In the genomic region with DNA sequence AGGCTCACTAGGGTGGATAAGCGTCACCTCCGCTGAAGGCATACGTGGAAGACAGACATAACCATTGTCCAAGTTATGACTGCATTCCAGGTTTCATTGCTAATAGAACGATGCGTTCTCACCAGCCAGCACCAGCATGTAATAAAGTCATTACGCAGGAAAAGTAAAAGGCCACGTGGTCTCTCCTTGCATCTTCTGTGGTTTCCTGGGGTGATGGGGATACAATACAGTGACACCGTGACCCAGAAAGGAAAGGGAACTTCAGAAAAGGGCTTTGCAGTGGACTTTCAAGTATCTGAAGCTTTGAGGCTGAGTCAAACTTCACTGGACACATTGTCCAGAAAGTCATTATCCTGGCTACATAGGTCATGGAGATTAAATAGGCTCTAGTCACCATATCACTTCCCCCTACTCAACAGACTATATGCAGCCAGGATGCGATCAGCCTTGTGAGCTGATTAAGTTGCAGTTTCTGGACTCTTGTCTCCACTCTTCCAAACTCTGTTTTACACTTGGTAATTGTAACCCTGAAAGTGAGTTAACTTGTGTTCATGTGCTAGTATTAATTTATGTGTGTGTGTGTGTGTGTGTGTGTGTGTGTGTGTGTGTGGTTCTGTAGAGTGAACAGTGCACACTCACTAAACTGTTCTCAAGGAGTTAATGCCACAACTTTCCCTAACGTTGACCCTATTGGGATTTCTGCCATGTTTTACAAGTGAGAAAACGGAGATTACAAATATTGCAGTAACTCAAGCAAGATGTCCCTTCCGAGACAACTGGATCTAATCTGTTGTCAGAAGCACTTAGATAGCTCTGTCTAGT, we compare ENCODE assay signal across 21 mouse cellular contexts.
DNase-seq lines count a peak whose midpoint lies in the region; ATAC-seq and TF ChIP-seq lines count a peak whose summit lies in the region.
"Had no signal": no experiment of that assay in that cellular context is flagged by ENCODE, and none has a peak within 500 bp of the region (broad histone marks: within the 10 kb centered on the region; RNA-seq: fewer than 3 reads in every experiment).

No protein-coding gene starts in this region.

- peaks cover 9% of the 10 kb centered on the region; the same call in 1 of the 2 replicates for H3K4me1 ChIP-seq in megakaryocyte, embryonic 14.5 days
- H3K4me1 ChIP-seq: embryonic facial prominence, embryonic 15.5 days; forebrain, embryonic 10.5 days; heart, embryonic 13.5 days had no signal

- DNase-seq in spleen, postnatal 10 days (ENCODE audit: low spot score in 2 of 2) = no peak
- DNase-seq in spleen, postnatal 4 days (ENCODE audit: low spot score in 2 of 2) = no peak
- DNase-seq: adrenal gland, postnatal 10 days; B cell, adult 2 months; cerebellum, adult 11 months; cerebellum, adult 8-10 months; gastrocnemius, adult 2 months; gastrocnemius, postnatal 25 days; heart, adult 11 months; heart, postnatal 36 days had no signal

- H3K4me3 ChIP-seq in megakaryocyte, embryonic 14.5 days (replicated peaks) = peak overlapping the region; percentile 64
- no peak overlapping the region for H3K4me3 ChIP-seq in C2C12 (ENCODE audit: insufficient read depth, poor library complexity, severe bottlenecking)
- H3K4me3 ChIP-seq: embryonic facial prominence, embryonic 15.5 days; erythroblast, embryonic 14.5 days; forebrain, embryonic 10.5 days; gastrocnemius, adult 2 months; heart, embryonic 13.5 days had no signal

- no peaks in the 10 kb centered on the region for H3K27me3 ChIP-seq in megakaryocyte, embryonic 14.5 days (replicated peaks)
- no peaks in the 10 kb centered on the region for H3K27me3 ChIP-seq in C2C12 (ENCODE audit: control insufficient read depth, insufficient read depth, insufficient read length)
- H3K27me3 ChIP-seq: embryonic facial prominence, embryonic 15.5 days; heart, embryonic 13.5 days had no signal

- no peak overlapping the region for H3ac ChIP-seq in C2C12 (ENCODE audit: control insufficient read depth, insufficient read length, low read depth)

- H3K79me2 ChIP-seq in C2C12 (ENCODE audit: control insufficient read depth, insufficient read depth) = no peaks in the 10 kb centered on the region

- no peaks in the 10 kb centered on the region for H3K36me3 ChIP-seq in megakaryocyte, embryonic 14.5 days (replicated peaks; ENCODE audit: low read length)
- H3K36me3 ChIP-seq in C2C12 (ENCODE audit: control insufficient read depth, insufficient read depth) = no peaks in the 10 kb centered on the region
- H3K36me3 ChIP-seq: embryonic facial prominence, embryonic 15.5 days; forebrain, embryonic 10.5 days; heart, embryonic 13.5 days had no signal

- TF ChIP-seq CTCF in C2C12 (IDR thresholded peaks at IDR 0.05; ENCODE audit: control insufficient read depth, insufficient read depth, insufficient read length) = no peak

- no peak for ATAC-seq in megakaryocyte, adult 5-6 weeks (ENCODE audit: poor library complexity, severe bottlenecking)
- ATAC-seq in granulocyte monocyte progenitor cell, adult 5-6 weeks (replicated peaks; ENCODE audit: poor library complexity, severe bottlenecking) = peak; percentile 9; the same call in 1 of the 2 replicates
- ATAC-seq: forebrain, embryonic 14.5 days; hindbrain, embryonic 16.5 days; inflammation-experienced regulatory T-cells, adult 6 months had no signal

- H3K79me3 ChIP-seq in C2C12 (ENCODE audit: low read depth) = no peaks in the 10 kb centered on the region

- H3K9me3 ChIP-seq in megakaryocyte, embryonic 14.5 days = peaks cover 4% of the 10 kb centered on the region; the same call in 1 of the 2 replicates
- H3K9me3 ChIP-seq: embryonic facial prominence, embryonic 15.5 days; forebrain, embryonic 10.5 days; heart, embryonic 13.5 days had no signal

TF ChIP-seq in C2C12, 6 proteins besides CTCF, POLR2A, EP300 and RAD21:
- TF ChIP-seq USF1 (IDR thresholded peaks at IDR 0.05; ENCODE audit: low read depth) (peak; percentile 44), MYOD1 (IDR thresholded peaks at IDR 0.05; ENCODE audit: control insufficient read depth, insufficient read length, low read depth) (no peak)
